Mouse (Mus musculus) granulocyte monocyte progenitor cell, adult 5-6 weeks (primary cell): Measurements from ENCODE around the gene Cd47. TPM values are rescaled to one million over a fixed set of nuclear protein-coding genes. Genes with fewer than 3 reads are reported as not detected.
A peak's percentile ranks its signal among the peaks of the same experiment; 100 is the strongest.

ENCODE experiments used
- ATAC-seq: replicated peaks from 2 replicates; pipeline ENCODE4 v1.8.0; 2016; ENCODE audit warnings: mild to moderate bottlenecking, moderate TSS enrichment, inconsistent platforms; ENCODE audit not compliant: poor library complexity, severe bottlenecking
- total RNA-seq, 2 experiments: library from RNA; stranded (forward) in 1 of 2; stranded (reverse) in 1 of 2; fragments of 200-712, 200-1000 nt in 1 of 2; fragments of >200 nt in 1 of 2; fragmentation: Nextera tagmentation in 1 of 2; gene quantifications; 2 replicates each; pipeline ENCODE4 v1.2.3; 2014 to 2017

The Cd47 gene
- total RNA-seq, 2 experiments from 2014 or later, result 269 to 334 TPM

GRCm38 (mm10) chr16:49939376-49939775, 139.0 kb downstream of the Cd47 start:
- ATAC-seq, result no peak

- no peak for ATAC-seq
These were observed 140.1 kb downstream of the Cd47 start for GRCm38 (mm10) chr16:49940473-49940872.

GRCm38 (mm10) chr16:49941031-49941430, 140.7 kb downstream of the Cd47 start:
- no peak for ATAC-seq

GRCm38 (mm10) chr16:49943726-49944125, 143.4 kb downstream of the Cd47 start:
- ATAC-seq, result peak; percentile 86

- ATAC-seq, result no peak
These were observed 144.8 kb downstream of the Cd47 start for GRCm38 (mm10) chr16:49945084-49945483.

GRCm38 (mm10) chr16:49947049-49947448, 146.7 kb downstream of the Cd47 start:
- no peak for ATAC-seq

GRCm38 (mm10) chr16:49947610-49948009, 147.3 kb downstream of the Cd47 start:
- ATAC-seq, result no peak

GRCm38 (mm10) chr16:49948287-49948686, 148.0 kb downstream of the Cd47 start:
- ATAC-seq, result no peak

- ATAC-seq, result no peak
These were observed 148.9 kb downstream of the Cd47 start for GRCm38 (mm10) chr16:49949261-49949660.

- ATAC-seq, result no peak
These were observed 150.0 kb downstream of the Cd47 start for GRCm38 (mm10) chr16:49950340-49950739.

GRCm38 (mm10) chr16:49951288-49951691, 151.0 kb downstream of the Cd47 start:
- ATAC-seq, result no peak

GRCm38 (mm10) chr16:49951925-49952523, 151.7 kb downstream of the Cd47 start:
- peak; percentile 38 for ATAC-seq

GRCm38 (mm10) chr16:49953817-49954216, 153.5 kb downstream of the Cd47 start:
- peak; percentile 77 for ATAC-seq

GRCm38 (mm10) chr16:49954909-49955308, 154.6 kb downstream of the Cd47 start:
- no peak for ATAC-seq

- no peak for ATAC-seq
These were observed 155.0 kb downstream of the Cd47 start for GRCm38 (mm10) chr16:49955325-49955724.

- no peak for ATAC-seq
These were observed 155.6 kb downstream of the Cd47 start for GRCm38 (mm10) chr16:49955952-49956351.

GRCm38 (mm10) chr16:49956531-49957302, 156.4 kb downstream of the Cd47 start:
- peak; percentile 65 for ATAC-seq

GRCm38 (mm10) chr16:49958900-49959436, 158.6 kb downstream of the Cd47 start:
- no peak for ATAC-seq

- ATAC-seq, result 0 out of 2 replicates have a peak, but pooled peaks have one; percentile 34
These were observed 162.0 kb downstream of the Cd47 start for GRCm38 (mm10) chr16:49962305-49962704.

- ATAC-seq, result no peak
These were observed 164.1 kb downstream of the Cd47 start for GRCm38 (mm10) chr16:49964321-49964986.
